Mouse (Mus musculus): ENCODE measurements around the gene Ccdc47.

The Ccdc47 gene

DNA sequence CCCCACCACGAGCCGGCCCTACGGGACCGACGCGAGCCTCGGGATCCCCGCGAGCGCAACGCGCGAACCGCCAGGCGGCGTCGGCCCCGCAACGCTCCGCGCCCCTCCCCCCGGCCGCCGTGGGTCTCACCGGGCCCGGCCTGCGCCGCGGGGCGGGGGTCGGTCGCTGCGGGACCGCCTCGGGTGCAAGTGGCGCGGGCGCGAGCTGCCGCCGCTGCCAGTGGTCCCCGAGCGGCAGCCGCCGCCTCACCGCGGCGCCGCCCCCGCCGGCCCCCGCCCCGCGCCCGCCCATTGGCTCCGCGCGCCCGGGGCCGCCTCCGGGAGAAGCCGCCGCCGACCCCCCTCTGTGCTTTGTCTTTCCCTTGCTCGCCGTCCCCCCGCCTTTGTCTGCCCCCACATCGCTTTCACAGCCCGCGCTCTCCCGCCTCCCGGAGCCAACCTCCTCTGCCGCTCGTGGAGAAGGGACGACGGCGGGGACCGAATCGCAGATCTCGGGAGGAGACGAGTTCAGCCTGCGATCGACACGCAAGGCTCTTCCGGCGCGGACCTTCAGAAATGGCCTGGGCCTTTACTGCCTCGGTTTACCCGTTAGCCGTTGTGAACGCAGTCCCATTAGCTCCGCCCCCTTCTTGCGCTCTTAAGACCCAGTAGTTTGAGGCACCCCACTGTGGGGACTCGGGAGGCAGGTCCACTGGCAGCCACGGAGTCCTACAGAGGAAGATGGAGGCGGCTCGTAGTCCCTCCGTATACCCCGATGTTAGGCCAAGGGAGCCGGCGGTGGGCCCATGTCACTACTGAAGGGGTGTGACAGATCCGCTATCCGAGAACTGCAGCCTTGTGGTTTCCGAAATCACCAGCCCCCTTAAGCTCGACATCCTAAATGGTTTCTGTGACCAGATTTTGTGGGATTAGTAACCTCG, 56.0 kb downstream of the Ccdc47 start:
- DNase-seq: peak; percentile 60

DNA sequence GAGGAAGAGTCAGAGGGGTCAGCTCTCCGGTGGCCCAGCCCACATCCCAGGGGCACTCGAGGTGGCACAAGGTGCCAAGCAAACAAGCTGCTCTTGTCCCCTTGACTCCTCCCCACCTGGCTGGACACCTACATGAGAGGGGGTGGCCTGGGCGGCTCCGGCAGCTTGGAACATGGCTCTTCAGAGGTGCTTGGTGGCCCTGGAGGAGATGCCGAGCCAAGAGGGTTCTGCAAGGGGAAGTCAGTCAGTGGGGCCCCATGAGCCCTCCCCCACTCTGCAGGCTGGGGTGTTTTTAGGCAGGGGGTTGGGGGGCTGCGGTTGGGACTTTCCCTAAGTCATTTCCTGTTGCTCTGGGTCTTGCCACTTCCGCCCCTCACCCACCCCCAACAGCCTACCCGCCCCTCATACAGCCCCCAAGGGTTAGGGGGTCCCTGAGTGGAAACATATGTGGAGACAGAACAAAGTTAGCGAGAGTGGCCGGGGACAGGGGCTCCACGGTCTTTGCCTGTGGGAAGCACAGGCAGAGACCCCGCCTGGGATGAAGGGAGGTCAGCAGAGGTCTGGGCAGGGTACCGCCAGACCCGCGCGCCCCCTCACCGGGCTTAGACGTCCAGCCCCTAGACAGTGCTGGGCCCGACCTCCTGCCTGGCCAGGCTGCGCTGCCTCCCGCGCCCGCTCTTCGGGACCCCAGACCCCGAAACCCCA, 56.8 kb downstream of the Ccdc47 start:
- DNase-seq: peak; percentile 45

DNA sequence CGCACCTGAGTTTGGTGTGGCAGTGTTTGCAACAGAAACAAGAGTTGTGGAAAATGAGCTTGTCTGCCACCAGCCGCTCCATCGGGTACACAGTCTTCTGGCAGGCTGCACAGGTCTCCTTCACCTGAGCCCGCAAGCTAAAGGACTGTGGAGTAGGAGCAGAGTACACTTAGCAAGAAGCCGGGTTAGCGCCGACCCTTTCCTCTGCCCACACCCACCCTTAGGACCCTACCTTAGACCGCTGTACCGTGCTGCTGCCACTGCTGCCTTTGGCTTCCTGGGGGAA, 57.3 kb downstream of the Ccdc47 start:
- DNase-seq: peak; percentile 37

DNA sequence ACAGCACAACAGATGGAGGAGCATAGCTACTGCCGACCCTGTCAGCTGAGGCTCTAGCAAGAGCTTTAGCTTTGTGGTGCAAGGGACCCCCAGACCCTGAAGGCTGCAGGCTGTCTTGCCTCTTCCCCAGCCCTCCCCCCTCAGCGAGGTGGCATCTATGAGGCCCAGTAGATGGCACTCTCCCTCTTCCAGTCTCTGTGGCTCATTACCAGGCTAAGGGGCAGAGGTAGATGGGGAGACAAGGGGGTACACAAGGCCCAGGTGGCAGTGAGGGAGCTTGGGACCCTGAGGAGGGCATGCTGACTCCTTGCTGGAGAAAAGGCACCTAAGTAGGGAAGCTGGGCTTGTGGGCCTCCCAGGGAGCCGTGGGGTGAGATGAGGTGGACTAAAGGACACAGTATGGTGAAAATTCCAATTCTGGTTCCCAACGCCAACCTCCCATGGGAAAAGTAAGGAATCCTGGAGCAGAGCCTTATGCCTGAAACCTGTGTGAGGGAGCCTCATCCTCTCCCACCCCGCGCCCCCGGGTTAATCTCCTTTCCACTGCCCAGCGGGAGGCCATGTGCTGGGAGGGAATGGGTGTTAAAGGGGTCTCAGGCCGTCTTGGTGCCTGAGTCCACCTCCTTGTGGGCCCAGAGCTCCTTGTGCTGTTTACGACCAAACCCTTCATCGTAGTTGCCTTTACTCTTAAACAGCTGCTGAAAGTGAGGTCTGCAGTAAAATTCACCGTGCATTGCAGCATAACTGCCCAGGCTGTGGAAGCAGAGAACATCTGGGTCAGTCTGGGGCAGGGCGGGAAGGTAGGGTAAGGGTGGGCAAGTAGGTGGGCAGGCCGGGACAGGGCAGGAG, 57.8 kb downstream of the Ccdc47 start:
- DNase-seq: peak; percentile 32

DNA sequence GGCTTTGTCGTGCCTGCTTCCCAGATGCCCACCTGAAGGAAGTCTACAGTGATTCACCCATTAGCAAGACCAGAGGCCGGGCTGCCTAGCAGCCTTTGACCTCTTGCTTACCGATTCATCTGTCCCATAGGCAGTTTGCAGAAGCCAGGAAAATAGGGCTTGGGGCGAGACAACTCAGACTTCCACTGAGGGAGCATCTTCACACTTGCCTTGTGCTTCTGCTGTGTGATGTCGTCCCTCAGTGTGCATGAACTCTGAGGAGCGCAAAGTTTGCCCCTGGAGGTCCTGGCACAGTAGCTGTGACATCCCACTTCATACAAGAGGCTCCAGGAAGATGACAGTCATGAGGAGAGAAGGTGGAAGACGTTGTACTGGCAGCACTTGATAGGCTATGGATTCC, 59.0 kb downstream of the Ccdc47 start:
- no peak for DNase-seq

DNA sequence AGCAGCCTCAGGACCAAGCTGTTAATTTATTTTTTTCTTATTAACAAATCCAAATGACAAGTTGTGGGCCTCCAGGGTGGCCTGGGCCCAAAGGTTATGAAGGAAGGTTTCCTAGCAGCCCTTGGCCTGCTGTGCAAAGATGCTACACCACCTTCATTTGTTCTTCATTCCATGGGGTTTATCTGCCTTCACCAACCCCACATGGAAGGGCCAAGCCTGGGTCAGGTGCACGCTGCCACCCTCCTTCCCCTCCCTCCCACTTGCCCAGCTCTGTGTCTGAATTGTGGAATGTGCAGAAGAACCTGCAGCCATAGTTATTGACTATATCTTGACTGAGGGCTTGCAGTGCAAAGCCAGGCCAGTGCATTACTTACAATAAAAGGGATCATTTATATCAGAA, 59.9 kb downstream of the Ccdc47 start:
- DNase-seq: peak; percentile 16

DNA sequence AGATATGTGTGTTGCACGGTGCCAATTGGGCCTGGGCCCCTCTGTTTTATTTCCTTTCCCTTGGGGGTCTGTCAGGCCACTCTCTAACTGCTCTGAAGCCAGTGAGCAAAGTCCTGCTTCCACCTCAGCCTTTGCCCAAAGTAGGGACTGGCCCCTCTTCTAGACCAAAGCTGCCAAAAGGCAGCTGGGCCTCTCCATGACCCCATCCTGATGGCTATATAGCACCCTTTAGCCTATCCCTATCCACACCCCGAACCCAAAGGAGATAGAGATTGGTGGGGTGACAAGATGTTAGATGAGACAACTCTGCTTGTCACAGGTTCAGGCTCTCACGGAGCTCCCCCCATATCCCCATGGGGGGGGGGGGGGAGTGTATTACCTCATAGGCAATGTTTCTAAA, 60.4 kb downstream of the Ccdc47 start:
- DNase-seq: no peak

DNA sequence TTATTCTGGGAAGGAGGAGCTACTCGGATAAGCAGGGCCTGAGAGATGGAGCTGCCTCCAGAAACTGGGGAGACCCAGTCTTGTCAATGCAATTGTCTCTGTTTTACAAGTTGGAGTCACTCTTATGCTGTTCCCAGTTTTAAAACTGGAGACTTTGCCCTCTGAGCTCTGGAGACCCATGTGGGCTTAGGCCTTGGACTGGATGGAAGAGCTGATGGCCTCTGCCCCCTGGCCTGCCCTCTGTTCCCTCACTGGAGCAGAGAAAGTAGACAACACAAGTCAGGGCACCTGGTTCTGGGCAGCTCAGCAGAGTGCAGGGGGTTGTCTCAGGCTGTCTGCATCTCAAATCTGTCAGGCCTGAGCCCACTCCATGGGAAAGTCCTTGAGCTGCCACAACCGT, 61.4 kb downstream of the Ccdc47 start:
- peak; percentile 53 for DNase-seq

DNA sequence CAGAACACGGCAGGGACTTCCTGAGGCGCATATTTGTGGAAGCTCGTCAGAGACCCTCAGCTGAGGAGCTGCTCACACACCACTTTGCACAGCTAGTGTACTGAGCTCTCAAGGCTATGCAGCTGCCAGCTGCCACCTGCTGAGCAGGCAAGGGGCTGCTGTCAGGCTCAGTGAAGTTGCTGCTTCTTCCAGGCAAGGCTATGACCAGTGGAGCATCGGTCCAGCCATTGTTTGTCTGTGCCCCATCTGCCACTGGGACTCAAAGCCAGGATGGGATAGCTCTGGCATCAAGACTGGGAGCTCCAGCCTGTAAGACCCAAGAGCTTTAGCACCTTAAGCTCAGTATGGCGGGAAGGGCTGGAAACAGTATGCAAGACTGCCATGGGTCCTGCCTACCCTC, 62.1 kb downstream of the Ccdc47 start:
- DNase-seq: no peak

DNA sequence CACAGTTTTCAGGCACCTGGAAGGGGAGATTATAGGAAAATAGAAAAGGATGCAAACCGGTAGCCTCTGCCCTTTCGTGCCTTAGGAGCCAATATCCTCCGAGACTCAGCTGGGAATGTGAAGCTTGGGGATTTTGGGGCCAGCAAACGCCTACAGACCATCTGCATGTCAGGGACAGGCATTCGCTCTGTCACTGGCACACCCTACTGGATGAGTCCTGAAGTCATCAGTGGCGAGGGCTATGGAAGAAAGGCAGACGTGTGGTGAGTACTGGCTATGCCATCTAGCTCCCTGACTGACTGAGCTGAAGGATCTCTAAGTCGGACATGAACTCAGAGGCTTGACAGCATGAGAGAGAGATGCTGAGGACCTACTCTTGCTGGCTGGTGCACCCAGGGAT, 64.0 kb downstream of the Ccdc47 start:
- no peak for DNase-seq

DNA sequence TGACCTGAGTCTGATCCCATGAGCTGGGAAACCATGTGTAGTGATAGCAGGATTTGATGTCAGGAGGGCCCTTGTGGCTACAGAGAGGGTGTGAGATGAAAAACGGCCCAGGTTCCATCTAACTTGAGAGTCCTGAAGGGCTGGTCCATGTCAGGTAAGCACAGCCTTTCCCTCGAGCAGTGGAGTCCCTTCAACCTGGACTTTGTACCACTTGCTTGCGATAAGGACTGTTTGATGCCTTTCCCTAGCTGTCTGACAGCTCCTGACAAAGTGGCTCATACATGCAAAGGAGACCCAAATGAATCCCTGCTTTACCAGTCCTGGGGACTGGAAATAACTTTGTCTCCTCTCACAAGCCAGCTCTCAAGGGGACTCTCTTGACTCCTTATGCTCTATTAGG, 64.9 kb downstream of the Ccdc47 start:
- DNase-seq: no peak
